Mouse (Mus musculus): ENCODE measurements around the gene Tnrc18.

GRCm38 (mm10) chr5:142778871-142779270 lies 38.6 kb downstream of the Tnrc18 start:
- TF ChIP-seq CTCF (conservative IDR thresholded peaks at IDR 0.05 in 1 of 2, IDR thresholded peaks at IDR 0.05 in 1 of 2; ENCODE audit: low read depth in 2 of 2, low read length in 2 of 2) (no peak), E2F4 (IDR thresholded peaks at IDR 0.05; ENCODE audit: insufficient replicate concordance, low read depth, low read length) (no peak), EP300 (IDR thresholded peaks at IDR 0.05; ENCODE audit: low read length) (no peak), USF1 (IDR thresholded peaks at IDR 0.05; ENCODE audit: low read depth, low read length) (no peak), SMC3 (IDR thresholded peaks at IDR 0.05; ENCODE audit: low read depth, low read length) (no peak), POLR2A (IDR thresholded peaks at IDR 0.05; ENCODE audit: low read depth, low read length) (no peak), ZMIZ1 (IDR thresholded peaks at IDR 0.05; ENCODE audit: low read depth, low read length) (no peak), GABPA (IDR thresholded peaks at IDR 0.05; ENCODE audit: insufficient replicate concordance, low read depth, low read length) (no peak), MAFK (IDR thresholded peaks at IDR 0.05; ENCODE audit: insufficient replicate concordance, low read length) (no peak), ETS1 (conservative IDR thresholded peaks at IDR 0.05; ENCODE audit: low read depth, low read length) (no peak), USF2 (conservative IDR thresholded peaks at IDR 0.05; ENCODE audit: low read depth, low read length) (no peak), MXI1 (IDR thresholded peaks at IDR 0.05; ENCODE audit: low read depth, low read length) (no peak), MEF2A (IDR thresholded peaks at IDR 0.05; ENCODE audit: borderline replicate concordance, low read depth, low read length) (no peak)

All from CH12.LX (cell line).